Mouse (Mus musculus) cortical plate, adult 2 months (tissue): Measurements from ENCODE around the gene Abcg4.

ENCODE experiments used
- CTCF ChIP-seq: fragments of 200-500 bp; IDR thresholded peaks from 2 replicates; pipeline ENCODE4 v1.5.1; 2011; ENCODE audit warnings: mild to moderate bottlenecking, control low read depth, low read length; ENCODE audit not compliant: insufficient read depth; ENCODE audit errors: extremely low read depth
- POLR2A ChIP-seq: fragments of 200-500 bp; IDR thresholded peaks from 2 replicates; pipeline ENCODE4 v1.6.1; 2011; ENCODE audit warnings: mild to moderate bottlenecking, low read length, control low read depth; ENCODE audit not compliant: insufficient read depth; ENCODE audit errors: extremely low read depth

DNA sequence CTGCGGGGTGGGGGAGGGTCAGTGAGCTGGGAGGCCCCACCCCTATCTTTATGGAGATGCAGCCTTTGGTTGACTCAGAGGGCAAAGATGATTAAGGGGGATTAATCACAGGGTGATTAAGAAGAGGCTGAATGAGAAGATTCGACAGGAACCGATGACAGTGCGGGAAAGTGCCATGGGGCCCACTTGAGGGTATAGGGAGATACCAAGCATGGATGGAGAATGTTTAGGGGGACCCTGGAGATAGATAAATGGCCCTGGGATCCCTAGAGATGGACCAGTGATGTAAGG lies 25.8 kb upstream of the Abcg4 start:
- TF ChIP-seq CTCF: no peak
- TF ChIP-seq POLR2A: no peak
